Mouse (Mus musculus) heart, postnatal 0 days (tissue): ENCODE measurements around the gene Tsnaxip1. TPM values are rescaled to one million over a fixed set of nuclear protein-coding genes. Genes with fewer than 3 reads are reported as not detected.

Experiments
- ATAC-seq: fragments of 200-750 bp; cut with Nextera tagmentation; 2 replicates; pipeline ENCODE4 v1.8.0; 2017; ENCODE audit warnings: low read depth, moderate number of reproducible peaks, moderate library complexity; ENCODE audit not compliant: insufficient read depth
- DNase-seq: peaks from one replicate; pipeline ENCODE4 v3.0.0-alpha.2; 2016; ENCODE audit warnings: low spot score
- H3K27ac ChIP-seq: fragments of 300-500 bp; sonication (generic); 2 replicates; pipeline ENCODE4 v1.5.1; 2014; ENCODE audit warnings: low read depth, mild to moderate bottlenecking
- H3K27me3 ChIP-seq: fragments of 300-500 bp; sonication (generic); 2 replicates; pipeline ENCODE4 v1.6.1; 2014; ENCODE audit warnings: low read length, mixed read lengths; ENCODE audit not compliant: control insufficient read depth, insufficient read depth
- H3K36me3 ChIP-seq: fragments of 300-500 bp; sonication (generic); replicated peaks from 2 replicates; pipeline ENCODE4 v1.6.1; 2014; ENCODE audit warnings: low read length, mixed read lengths; ENCODE audit not compliant: control insufficient read depth, insufficient read depth
- H3K4me1 ChIP-seq: fragments of 300-500 bp; sonication (generic); 2 replicates; pipeline ENCODE4 v1.6.1; 2014; ENCODE audit warnings: antibody characterized with exemption; ENCODE audit not compliant: control insufficient read depth, insufficient read depth
- H3K4me2 ChIP-seq: fragments of 300-500 bp; sonication (generic); 2 replicates; pipeline ENCODE4 v1.6.1; 2014; ENCODE audit warnings: low read depth, mild to moderate bottlenecking, low read length, moderate library complexity
- H3K4me3 ChIP-seq: fragments of 300-500 bp; sonication (generic); 2 replicates; pipeline ENCODE4 v1.5.1; 2014; ENCODE audit warnings: low read depth, low read length
- H3K9ac ChIP-seq: fragments of 300-500 bp; sonication (generic); replicated peaks from 2 replicates; pipeline ENCODE4 v1.6.1; 2014; ENCODE audit warnings: low read depth, low read length, mixed read lengths
- H3K9me3 ChIP-seq: fragments of 300-500 bp; sonication (generic); replicated peaks from 2 replicates; pipeline ENCODE4 v1.6.1; 2016; ENCODE audit warnings: low read length; ENCODE audit not compliant: control insufficient read depth
- CTCF ChIP-seq: IDR thresholded peaks from 2 replicates; pipeline ENCODE4 v1.5.1; 2016; ENCODE audit warnings: antibody characterized with exemption, control low read depth, low read depth
- EP300 ChIP-seq: IDR thresholded peaks from 2 replicates; pipeline ENCODE4 v1.6.1; 2016; ENCODE audit warnings: antibody characterized with exemption, low read depth
- WGBS: fragments of 180-500 bp; shearing (Covaris S2); extraction: QIAGEN DNeasy Blood & Tissue Kit; methylation state at CpG from one replicate; pipeline ENCODE4 v1.1.7; 2014; 5-methylcytosine and 5-hydroxymethylcytosine counted together
- polyA plus RNA-seq: library from polyadenylated mRNA; unstranded; fragments of >200 nt; fragmentation: Nextera tagmentation; extraction: Ambion mirVana; gene quantifications from 2 replicates; pipeline ENCODE4 v1.2.1, GENCODE M21; 2015
- total RNA-seq: library from RNA; depleted of rRNA; stranded (reverse); fragments of >200 nt; gene quantifications from 2 replicates; pipeline ENCODE4 v1.2.3, GENCODE M21; 2014; ENCODE audit warnings: low replicate concordance

The Tsnaxip1 gene
- total and polyA plus RNA-seq, 2 experiments from 2014 or later: not detected

GRCm38 (mm10) chr8:105855248-105856167 lies 28.0 kb downstream of the Tsnaxip1 start:
- Histone ChIP-seq H3K27ac (peak overlapping the region; percentile 84), H3K4me1 (peaks cover 30% of the 10 kb centered on the region), H3K27me3 (no peaks in the 10 kb centered on the region), H3K4me2 (peak overlapping the region; percentile 91), H3K9me3 (no peaks in the 10 kb centered on the region), H3K4me3 (peak overlapping the region; percentile 68), H3K9ac (peak overlapping the region; percentile 70), H3K36me3 (no peaks in the 10 kb centered on the region)
- ATAC-seq: peak; percentile 28
- WGBS: 0% methylated on average over 71 of the region's 71 CpGs
- no peak for DNase-seq
- TF ChIP-seq CTCF (0 out of 2 replicates have a peak, but pooled peaks have one; percentile 6), EP300 (0 out of 2 replicates have a peak, but pooled peaks have one; percentile 47)

DNA sequence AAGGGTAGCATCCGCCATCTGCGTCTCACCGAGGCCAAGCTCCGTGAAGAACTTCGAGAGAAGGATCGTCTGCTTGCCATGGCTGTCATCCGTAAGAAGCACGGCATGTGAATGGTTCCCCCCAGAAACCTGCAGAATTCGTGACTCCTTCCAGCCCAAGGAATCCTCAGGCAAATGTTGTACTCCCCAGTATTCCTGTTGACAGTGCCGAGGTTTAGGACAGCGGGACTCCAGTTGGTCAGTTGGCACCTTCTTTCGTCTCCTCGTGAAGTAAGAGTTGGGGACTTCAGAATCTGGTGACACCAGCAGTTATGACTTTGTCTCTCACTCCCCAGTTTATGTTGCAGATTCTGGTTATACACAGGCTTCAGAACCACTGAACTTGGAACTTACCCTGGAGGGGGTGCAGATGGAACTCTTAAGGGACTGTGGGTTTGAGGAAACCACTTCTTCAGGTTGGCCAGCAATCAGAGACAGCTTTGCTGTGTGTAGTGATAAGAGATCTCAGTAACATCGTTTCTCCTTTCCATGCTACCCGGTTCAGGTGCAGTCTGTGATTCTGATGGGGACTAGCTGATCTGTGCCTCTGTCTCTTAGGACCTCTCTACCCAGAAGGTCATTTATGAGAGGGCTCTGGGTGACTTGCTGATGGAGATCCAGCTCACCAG lies 28.8 kb downstream of the Tsnaxip1 start:
- no peak for DNase-seq
- H3K4me3 ChIP-seq: peak overlapping the region; percentile 68
- no peaks in the 10 kb centered on the region for H3K9me3 ChIP-seq
- no peaks in the 10 kb centered on the region for H3K36me3 ChIP-seq
- ATAC-seq: no peak
- no peaks in the 10 kb centered on the region for H3K27me3 ChIP-seq
- H3K9ac ChIP-seq: peak overlapping the region; percentile 70
- no peak for TF ChIP-seq CTCF
- TF ChIP-seq EP300: no peak
- H3K4me1 ChIP-seq: peaks cover 27% of the 10 kb centered on the region
- H3K4me2 ChIP-seq: peak overlapping the region; percentile 91
- WGBS: 7% methylated on average over 15 of the region's 15 CpGs
- peak overlapping the region; percentile 84 for H3K27ac ChIP-seq

DNA sequence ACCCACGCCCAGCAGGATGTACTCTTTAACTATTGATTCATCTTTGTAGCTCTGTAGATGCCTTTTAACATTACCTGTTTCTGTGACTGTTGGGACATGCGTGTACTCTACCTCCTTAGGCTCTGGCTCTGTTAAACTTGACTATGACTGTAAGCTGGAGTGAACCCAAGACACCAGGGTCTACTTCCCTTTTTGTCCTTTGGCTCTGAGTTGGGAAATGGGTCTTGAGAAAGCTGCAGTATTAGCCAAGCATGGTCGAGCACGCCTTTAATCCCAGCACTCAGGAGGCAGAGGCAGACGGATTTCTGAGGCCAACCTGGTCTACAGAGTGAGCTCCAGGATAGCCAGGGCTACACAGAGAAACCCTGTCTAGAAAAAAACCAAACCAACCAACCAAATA lies 31.0 kb downstream of the Tsnaxip1 start:
- Histone ChIP-seq H3K36me3 (no peaks in the 10 kb centered on the region), H3K9me3 (no peaks in the 10 kb centered on the region), H3K4me3 (no peak overlapping the region), H3K9ac (no peak overlapping the region), H3K27ac (no peak overlapping the region), H3K4me1 (peaks cover 41% of the 10 kb centered on the region), H3K4me2 (no peak overlapping the region), H3K27me3 (no peaks in the 10 kb centered on the region)
- no peak for TF ChIP-seq EP300
- no peak for TF ChIP-seq CTCF
- DNase-seq: no peak
- 82% methylated on average over 5 of the region's 5 CpGs for WGBS
- no peak for ATAC-seq

- 59% methylated on average over 5 of the region's 5 CpGs for WGBS
- ATAC-seq (no peak), DNase-seq (no peak)
- H3K27me3 ChIP-seq: no peaks in the 10 kb centered on the region
- no peaks in the 10 kb centered on the region for H3K9me3 ChIP-seq
- no peak overlapping the region for H3K4me3 ChIP-seq
- TF ChIP-seq CTCF (no peak), EP300 (no peak)
- no peaks in the 10 kb centered on the region for H3K36me3 ChIP-seq
- no peak overlapping the region for H3K4me2 ChIP-seq
- H3K27ac ChIP-seq: peak overlapping the region; percentile 78
- no peak overlapping the region for H3K9ac ChIP-seq
- peaks cover 41% of the 10 kb centered on the region for H3K4me1 ChIP-seq
Measured at GRCm38 (mm10) chr8:105859314-105859713, 31.8 kb downstream of the Tsnaxip1 start.

GRCm38 (mm10) chr8:105860143-105860981 lies 32.8 kb downstream of the Tsnaxip1 start, which contains the start of gene Nutf2:
TSS of gene Nutf2 (plus strand) at chr8:105860580.
- H3K36me3 ChIP-seq: no peaks in the 10 kb centered on the region
- peak within 1 kb of the TSS; percentile 86 for H3K9ac ChIP-seq
- DNase-seq (peak; percentile 100), ATAC-seq (peak; percentile 97)
- H3K4me1 ChIP-seq: peaks cover 41% of the 10 kb centered on the region
- H3K27ac ChIP-seq: peak within 1 kb of the TSS; percentile 85
- H3K9me3 ChIP-seq: no peaks in the 10 kb centered on the region
- WGBS: under 1% methylated on average over 51 of the region's 59 CpGs
- no peaks in the 10 kb centered on the region for H3K27me3 ChIP-seq
- TF ChIP-seq EP300: no peak
- H3K4me3 ChIP-seq: peak within 1 kb of the TSS; percentile 75
- peak within 1 kb of the TSS; percentile 95 for H3K4me2 ChIP-seq
